9 mouse cellular contexts compared by ENCODE assay signal in genomic region chr4:103619946-103620371, GRCm38 (mm10). TPM values are rescaled to one million over a fixed set of nuclear protein-coding genes. Genes with fewer than 3 reads are reported as not detected.
A peak's percentile ranks its signal among the peaks of the same experiment; 100 is the strongest.
DNase-seq lines count a peak whose midpoint lies in the region; ATAC-seq and TF ChIP-seq lines count a peak whose summit lies in the region.
"Had no signal": no experiment of that assay in that cellular context is flagged by ENCODE, and none has a peak within 500 bp of the region (broad histone marks: within the 10 kb centered on the region; RNA-seq: fewer than 3 reads in every experiment).

No protein-coding gene starts in this region.

- no peaks in the 10 kb centered on the region for H3K9me3 ChIP-seq in heart, embryonic 13.5 days
- H3K9me3 ChIP-seq in embryonic facial prominence, embryonic 15.5 days (replicated peaks): no peaks in the 10 kb centered on the region
- no peaks in the 10 kb centered on the region for H3K9me3 ChIP-seq in intestine, embryonic 16.5 days (ENCODE audit: control insufficient read depth, low read length)
- no peaks in the 10 kb centered on the region for H3K9me3 ChIP-seq in midbrain, postnatal 0 days (ENCODE audit: low read length)

- ATAC-seq in heart, embryonic 13.5 days (ENCODE audit: extremely low read depth, insufficient number of reproducible peaks, low FRiP score, low TSS enrichment): peak; percentile 31
- ATAC-seq in embryonic facial prominence, embryonic 15.5 days (ENCODE audit: insufficient number of reproducible peaks, low FRiP score, low TSS enrichment, low read depth): no peak
- no peak for ATAC-seq in intestine, embryonic 16.5 days
- peak; percentile 14; the same call in 1 of the 2 replicates for ATAC-seq in midbrain, postnatal 0 days (ENCODE audit: low FRiP score)

- no peak overlapping the region for H3K9ac ChIP-seq in heart, embryonic 13.5 days
- H3K9ac ChIP-seq in embryonic facial prominence, embryonic 15.5 days: no peak overlapping the region
- no peak overlapping the region for H3K9ac ChIP-seq in intestine, embryonic 16.5 days (ENCODE audit: low read depth, low read length)
- peak overlapping the region; percentile 77 for H3K9ac ChIP-seq in midbrain, postnatal 0 days (replicated peaks; ENCODE audit: low read length, poor library complexity, severe bottlenecking)

- H3K4me3 ChIP-seq in heart, embryonic 13.5 days: peak overlapping the region; percentile 44
- peak overlapping the region; percentile 30 for H3K4me3 ChIP-seq in embryonic facial prominence, embryonic 15.5 days (replicated peaks)
- H3K4me3 ChIP-seq in intestine, embryonic 16.5 days (ENCODE audit: low read length): peak overlapping the region; percentile 37
- H3K4me3 ChIP-seq in midbrain, postnatal 0 days (ENCODE audit: low read depth, low read length): peak overlapping the region; percentile 70

- peaks cover 79% of the 10 kb centered on the region for H3K27me3 ChIP-seq in heart, embryonic 13.5 days (replicated peaks)
- peaks cover 55% of the 10 kb centered on the region for H3K27me3 ChIP-seq in embryonic facial prominence, embryonic 15.5 days
- peaks cover 37% of the 10 kb centered on the region for H3K27me3 ChIP-seq in intestine, embryonic 16.5 days (replicated peaks; ENCODE audit: control insufficient read depth, insufficient read depth, low read length)
- peaks cover 4% of the 10 kb centered on the region; the same call in 1 of the 2 replicates for H3K27me3 ChIP-seq in midbrain, postnatal 0 days (ENCODE audit: insufficient read depth, low read length)

- DNase-seq in heart, adult 18-20 months: no peak
- peak; percentile 29 for DNase-seq in R1 (ENCODE audit: low read depth, low spot score)
- DNase-seq in midbrain, postnatal 0 days (ENCODE audit: low spot score): peak; percentile 14
- DNase-seq in ovary, postnatal 10 days (ENCODE audit: low spot score): no peak
- no peak for DNase-seq in gastrocnemius, postnatal 25 days

- peaks cover 11% of the 10 kb centered on the region; the same call in 1 of the 2 replicates for H3K4me1 ChIP-seq in heart, embryonic 13.5 days
- peaks cover 8% of the 10 kb centered on the region; the same call in 1 of the 2 replicates for H3K4me1 ChIP-seq in embryonic facial prominence, embryonic 15.5 days
- H3K4me1 ChIP-seq in intestine, embryonic 16.5 days (ENCODE audit: control insufficient read depth, insufficient read depth, low read length): 0 out of 2 replicates have a peak, but pooled peaks cover 2% of the 10 kb centered on the region
- no peaks in the 10 kb centered on the region; the same call in 1 of the 2 replicates for H3K4me1 ChIP-seq in midbrain, postnatal 0 days (ENCODE audit: insufficient read depth, low read length)

- WGBS in heart, embryonic 13.5 days: under 1% methylated on average over 28 of the region's 28 CpGs
- WGBS in embryonic facial prominence, embryonic 15.5 days: 0% methylated on average over 28 of the region's 28 CpGs
- under 1% methylated on average over 28 of the region's 28 CpGs for WGBS in intestine, embryonic 16.5 days
- WGBS in midbrain, postnatal 0 days: under 1% methylated on average over 28 of the region's 28 CpGs

- H3K36me3 ChIP-seq in heart, embryonic 13.5 days: no peaks in the 10 kb centered on the region
- no peaks in the 10 kb centered on the region for H3K36me3 ChIP-seq in embryonic facial prominence, embryonic 15.5 days
- no peaks in the 10 kb centered on the region for H3K36me3 ChIP-seq in intestine, embryonic 16.5 days (ENCODE audit: control insufficient read depth, insufficient read depth, low read length)
- H3K36me3 ChIP-seq in midbrain, postnatal 0 days (ENCODE audit: insufficient read depth, low read length): no peaks in the 10 kb centered on the region
- H3K36me3 ChIP-seq: G1E had no signal

- no peak overlapping the region for H3K27ac ChIP-seq in heart, embryonic 13.5 days (replicated peaks)
- H3K27ac ChIP-seq in embryonic facial prominence, embryonic 15.5 days (replicated peaks): no peak overlapping the region
- no peak overlapping the region for H3K27ac ChIP-seq in intestine, embryonic 16.5 days (ENCODE audit: low read length)
- H3K27ac ChIP-seq in midbrain, postnatal 0 days (ENCODE audit: low read depth, low read length): peak overlapping the region; percentile 77

- H3K4me2 ChIP-seq in heart, embryonic 13.5 days: peak overlapping the region; percentile 69
- H3K4me2 ChIP-seq in embryonic facial prominence, embryonic 15.5 days (replicated peaks): peak overlapping the region; percentile 48
- H3K4me2 ChIP-seq in intestine, embryonic 16.5 days (ENCODE audit: low read depth, low read length): peak overlapping the region; percentile 47
- peak overlapping the region; percentile 60 for H3K4me2 ChIP-seq in midbrain, postnatal 0 days (ENCODE audit: low read depth, low read length, poor library complexity, severe bottlenecking)

- no peak for TF ChIP-seq CTCF in midbrain, postnatal 0 days (IDR thresholded peaks at IDR 0.05)

RNA-seq across cellular contexts. Expression of gene Dab1, which starts 0.8 kb away (rescaled TPM):
- polyA plus RNA-seq in heart, embryonic 13.5 days (2015; fragmentation: Nextera tagmentation; extraction: Ambion mirVana): 0.48 and 0.68 TPM in 2 replicates
- under 1 TPM in 1 of 2 experiments, not detected in 1; 0.05 TPM for total RNA-seq in heart, adult 18-20 months (2021)
- polyA plus RNA-seq in embryonic facial prominence, embryonic 15.5 days (2015; fragmentation: Nextera tagmentation; extraction: Ambion mirVana): 14.3 and 14.4 TPM in 2 replicates
- 54.5 and 68.5 TPM in 2 replicates for polyA plus RNA-seq in intestine, embryonic 16.5 days (2015; fragmentation: Nextera tagmentation; extraction: Ambion mirVana)
- 47.9 and 67.6 TPM in 2 replicates for total RNA-seq in midbrain, postnatal 0 days (2014; rRNA removed)
- polyA plus RNA-seq in midbrain, postnatal 0 days (2015; fragmentation: Nextera tagmentation; extraction: Ambion mirVana): 109 and 110 TPM in 2 replicates
- total RNA-seq in gastrocnemius, postnatal 25 days (2021): under 1 TPM in 1 of 2 experiments, not detected in 1; 0.16 TPM
- polyA plus RNA-seq: G1E had no signal

Comparison
In these comparisons a context has a peak if more than half of its experiments do, and no peak if none do; other contexts are left out.
1. ATAC-seq: peak in heart, embryonic 13.5 days (single experiment) and midbrain, postnatal 0 days (single experiment); none in embryonic facial prominence, embryonic 15.5 days (single experiment) and intestine, embryonic 16.5 days (single experiment).
2. DNase-seq: peak in R1 (single experiment) and midbrain, postnatal 0 days (single experiment); none in heart, adult 18-20 months (0 of 2), ovary, postnatal 10 days (single experiment) and gastrocnemius, postnatal 25 days (single experiment).
3. Peak in every context shown above with its lines, with median percentiles within 50 percentile points of each other: H3K4me2 ChIP-seq and H3K4me3 ChIP-seq.